Mouse (Mus musculus) bone marrow, adult 2 months (tissue): Measurements from ENCODE around the gene Tbc1d2. TPM values are rescaled to one million over a fixed set of nuclear protein-coding genes. Genes with fewer than 3 reads are reported as not detected.
A peak's percentile ranks its signal among the peaks of the same experiment; 100 is the strongest.

ENCODE experiments used
- H3K27ac ChIP-seq: fragments of 200-500 bp; 2 replicates; pipeline ENCODE4 v1.5.1; 2012; ENCODE audit warnings: low read depth, mild to moderate bottlenecking, control low read depth, inconsistent platforms, low read length; ENCODE audit not compliant: control insufficient read depth, poor library complexity, insufficient read depth
- H3K4me1 ChIP-seq: fragments of 200-500 bp; 2 replicates; pipeline ENCODE4 v1.6.1; 2011; ENCODE audit warnings: low read length; ENCODE audit not compliant: control insufficient read depth, insufficient read depth
- H3K4me3 ChIP-seq: fragments of 200-500 bp; replicated peaks from 2 replicates; pipeline ENCODE3; 2011; ENCODE audit warnings: mild to moderate bottlenecking, low read depth, low read length, control low read depth; ENCODE audit not compliant: control insufficient read depth
- CTCF ChIP-seq: fragments of 200-500 bp; IDR thresholded peaks from 2 replicates; pipeline ENCODE4 v1.5.1; 2011; ENCODE audit warnings: low read length, control low read depth; ENCODE audit not compliant: control insufficient read depth, insufficient read depth
- POLR2A ChIP-seq: fragments of 200-500 bp; IDR thresholded peaks from 2 replicates; pipeline ENCODE4 v1.6.1; 2011; ENCODE audit warnings: low read depth, mild to moderate bottlenecking, control low read depth, low read length, borderline replicate concordance; ENCODE audit not compliant: control insufficient read depth
- WGBS: fragments of 180-500 bp; shearing (Covaris S2); methylation state at CpG from one replicate; pipeline ENCODE4 v1.1.7; 2018; 5-methylcytosine and 5-hydroxymethylcytosine counted together
- polyA plus RNA-seq: library from polyadenylated mRNA; stranded (reverse); fragments of >200 nt; gene quantifications from 2 replicates; pipeline ENCODE4 v1.2.4, GENCODE M21; 2011; ENCODE audit warnings: low replicate concordance; ENCODE audit not compliant: missing spikeins, insufficient read depth, insufficient read length

Gene Tbc1d2
- polyA plus RNA-seq, 1 experiment = 4.6 TPM

GRCm38 (mm10) chr4:46596398-46596797, 53.6 kb downstream of the Tbc1d2 start:
- WGBS = 57% methylated on average over 6 of the region's 6 CpGs
- no peak overlapping the region for H3K27ac ChIP-seq
- H3K4me1 ChIP-seq = peaks cover 8% of the 10 kb centered on the region
- H3K4me3 ChIP-seq = no peak overlapping the region
- TF ChIP-seq CTCF (no peak), POLR2A (no peak)

GRCm38 (mm10) chr4:46594131-46594530, 55.9 kb downstream of the Tbc1d2 start:
- Histone ChIP-seq H3K4me3 (no peak overlapping the region), H3K27ac (no peak overlapping the region), H3K4me1 (peaks cover 10% of the 10 kb centered on the region)
- TF ChIP-seq POLR2A (no peak), CTCF (no peak)
- WGBS = 39% methylated on average over 5 of the region's 5 CpGs

- 61% methylated on average over 6 of the region's 6 CpGs for WGBS
- no peak overlapping the region for H3K27ac ChIP-seq
- H3K4me1 ChIP-seq = peaks cover 7% of the 10 kb centered on the region
- TF ChIP-seq POLR2A (no peak), CTCF (no peak)
- H3K4me3 ChIP-seq = no peak overlapping the region
Observed at GRCm38 (mm10) chr4:46593472-46593871, 56.5 kb downstream of the Tbc1d2 start.

GRCm38 (mm10) chr4:46591833-46592520, 58.0 kb downstream of the Tbc1d2 start:
- peaks cover 7% of the 10 kb centered on the region for H3K4me1 ChIP-seq
- TF ChIP-seq POLR2A (no peak), CTCF (no peak)
- H3K27ac ChIP-seq = no peak overlapping the region
- no peak overlapping the region for H3K4me3 ChIP-seq
- whole genome bisulfite sequencing = 29% methylated on average over 9 of the region's 9 CpGs

- peak overlapping the region; percentile 25; the same call in 1 of the 2 replicates for H3K27ac ChIP-seq
- TF ChIP-seq CTCF (no peak), POLR2A (no peak)
- WGBS = 9% methylated on average over 4 of the region's 4 CpGs
- peaks cover 10% of the 10 kb centered on the region for H3K4me1 ChIP-seq
- H3K4me3 ChIP-seq = no peak overlapping the region
Observed at GRCm38 (mm10) chr4:46590810-46591209, 59.2 kb downstream of the Tbc1d2 start.

- WGBS = 49% methylated on average over 5 of the region's 5 CpGs
- no peak for TF ChIP-seq POLR2A
- TF ChIP-seq CTCF = no peak
- Histone ChIP-seq H3K4me1 (peaks cover 16% of the 10 kb centered on the region), H3K4me3 (no peak overlapping the region), H3K27ac (no peak overlapping the region)
Observed at GRCm38 (mm10) chr4:46589946-46590684, 59.9 kb downstream of the Tbc1d2 start.

- 67% methylated on average over 8 of the region's 8 CpGs for WGBS
- H3K4me3 ChIP-seq = no peak overlapping the region
- H3K27ac ChIP-seq = no peak overlapping the region
- TF ChIP-seq CTCF = no peak
- no peak for TF ChIP-seq POLR2A
- H3K4me1 ChIP-seq = peaks cover 18% of the 10 kb centered on the region
Observed at GRCm38 (mm10) chr4:46589151-46589550, 60.9 kb downstream of the Tbc1d2 start.

GRCm38 (mm10) chr4:46586473-46586872, 63.5 kb downstream of the Tbc1d2 start:
- H3K27ac ChIP-seq = no peak overlapping the region
- 77% methylated on average over 4 of the region's 4 CpGs for WGBS
- H3K4me1 ChIP-seq = peaks cover 14% of the 10 kb centered on the region
- no peak overlapping the region for H3K4me3 ChIP-seq
- TF ChIP-seq POLR2A (no peak), CTCF (no peak)

- 23% methylated on average over 8 of the region's 8 CpGs for WGBS
- H3K4me1 ChIP-seq = peaks cover 14% of the 10 kb centered on the region
- no peak overlapping the region for H3K4me3 ChIP-seq
- H3K27ac ChIP-seq = peak overlapping the region; percentile 28
- no peak for TF ChIP-seq CTCF
- no peak for TF ChIP-seq POLR2A
Observed at GRCm38 (mm10) chr4:46585811-46586190, 64.2 kb downstream of the Tbc1d2 start.
